Mouse (Mus musculus) erythroblast, embryonic 14.5 days (primary cell): Measurements from ENCODE around the gene Pum2.

Experiments used
- GATA1 ChIP-seq: IDR thresholded peaks from 2 replicates; pipeline ENCODE4 v1.6.1; 2012; ENCODE audit warnings: low read length, inconsistent platforms, mixed read lengths
- TAL1 ChIP-seq: IDR thresholded peaks from 3 replicates; pipeline ENCODE4 v1.6.1; 2012; ENCODE audit warnings: low read length, inconsistent platforms, mixed read lengths

DNA sequence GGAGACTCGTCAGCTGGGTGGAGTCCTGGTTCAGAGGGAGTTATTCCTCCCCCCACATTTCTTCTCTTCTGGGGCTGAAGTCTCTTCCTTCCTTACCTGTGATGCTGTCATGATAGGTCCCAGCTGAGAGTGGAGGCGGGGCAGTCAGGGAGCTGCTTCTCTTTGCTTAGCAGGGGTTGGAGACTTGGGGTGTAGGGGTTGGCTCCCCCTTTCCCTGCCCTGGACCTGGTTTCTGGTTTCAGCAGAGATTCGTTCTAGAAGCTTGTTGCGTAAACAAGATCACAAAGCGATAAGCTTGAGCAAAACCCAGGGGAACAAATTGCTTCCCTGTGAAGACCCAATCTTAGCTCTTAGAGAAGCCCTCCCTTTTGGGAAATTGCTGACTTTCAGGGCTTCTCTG, 112.5 kb downstream of the Pum2 start:
- TF ChIP-seq GATA1, result no peak
- TF ChIP-seq TAL1, result no peak
